8 mouse cellular contexts compared by ENCODE assay signal in the genomic region with DNA sequence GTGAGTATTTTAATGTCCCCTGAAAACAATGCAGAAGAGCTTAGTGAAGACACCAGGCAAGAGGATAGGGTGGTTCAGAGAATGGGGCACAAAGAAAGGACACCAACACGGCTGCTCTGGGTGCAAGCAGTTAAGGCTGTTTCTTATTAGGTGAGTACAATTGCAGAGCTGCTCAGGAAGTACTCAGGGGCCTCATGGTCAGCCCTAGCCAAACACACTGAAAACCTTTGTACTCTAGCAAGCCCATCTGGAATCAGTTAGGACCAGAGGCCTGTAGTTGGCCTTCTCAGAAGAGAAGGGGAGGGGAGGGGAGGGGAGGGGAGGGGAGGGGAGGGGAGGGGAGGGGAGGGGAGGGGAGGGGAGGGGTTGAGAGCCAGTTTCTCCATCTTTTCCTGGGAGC. TPM values are rescaled to one million over a fixed set of nuclear protein-coding genes. Genes with fewer than 3 reads are reported as not detected.
A peak's percentile ranks its signal among the peaks of the same experiment; 100 is the strongest.
DNase-seq lines count a peak whose midpoint lies in the region; ATAC-seq and TF ChIP-seq lines count a peak whose summit lies in the region.

No protein-coding gene starts in this region.

- peak; percentile 71; the same call in 1 of the 2 replicates for ATAC-seq in embryonic facial prominence, embryonic 12.5 days (ENCODE audit: insufficient number of reproducible peaks, insufficient read depth, low FRiP score, low TSS enrichment)
- no peak for ATAC-seq in hindbrain, embryonic 12.5 days (ENCODE audit: low FRiP score)
- ATAC-seq in midbrain, embryonic 15.5 days (replicated peaks) = no peak

- no peak overlapping the region for H3K9ac ChIP-seq in heart, adult 2 months (ENCODE audit: low read depth, low read length)
- no peak overlapping the region for H3K9ac ChIP-seq in embryonic facial prominence, embryonic 12.5 days
- no peak overlapping the region for H3K9ac ChIP-seq in hindbrain, embryonic 12.5 days
- H3K9ac ChIP-seq in midbrain, embryonic 15.5 days = no peak overlapping the region

- DNase-seq in heart, adult 2 months = no peak
- no peak for DNase-seq in heart, postnatal 36 days
- DNase-seq in spleen, postnatal 4 days (ENCODE audit: low spot score in 2 of 2) = no peak
- DNase-seq in adrenal gland, postnatal 4 days (ENCODE audit: low spot score in 2 of 2) = no peak
- DNase-seq in lung, adult 18-20 months = no peak

- TF ChIP-seq POLR2A in heart, adult 2 months (IDR thresholded peaks at IDR 0.05; ENCODE audit: insufficient read depth, low read depth, low read length) = no peak

- H3K27ac ChIP-seq in heart, adult 2 months = peak overlapping the region; percentile 63
- H3K27ac ChIP-seq in embryonic facial prominence, embryonic 12.5 days = peak overlapping the region; percentile 94
- peak overlapping the region; percentile 67 for H3K27ac ChIP-seq in hindbrain, embryonic 12.5 days
- H3K27ac ChIP-seq in midbrain, embryonic 15.5 days = peak overlapping the region; percentile 55

- no peaks in the 10 kb centered on the region for H3K27me3 ChIP-seq in heart, adult 2 months (ENCODE audit: control insufficient read depth, insufficient read depth, low read length)
- no peaks in the 10 kb centered on the region for H3K27me3 ChIP-seq in embryonic facial prominence, embryonic 12.5 days
- H3K27me3 ChIP-seq in hindbrain, embryonic 12.5 days = no peaks in the 10 kb centered on the region
- no peaks in the 10 kb centered on the region for H3K27me3 ChIP-seq in midbrain, embryonic 15.5 days (replicated peaks)

- peak overlapping the region; percentile 21; the same call in 1 of the 2 replicates for H3K4me2 ChIP-seq in embryonic facial prominence, embryonic 12.5 days (replicated peaks)
- H3K4me2 ChIP-seq in hindbrain, embryonic 12.5 days (replicated peaks) = no peak overlapping the region
- no peak overlapping the region for H3K4me2 ChIP-seq in midbrain, embryonic 15.5 days

- peaks cover 27% of the 10 kb centered on the region for H3K4me1 ChIP-seq in heart, adult 2 months (ENCODE audit: control insufficient read depth, insufficient read depth, low read length)
- peaks cover 85% of the 10 kb centered on the region for H3K4me1 ChIP-seq in embryonic facial prominence, embryonic 12.5 days
- H3K4me1 ChIP-seq in hindbrain, embryonic 12.5 days = peaks cover 32% of the 10 kb centered on the region
- peaks cover 15% of the 10 kb centered on the region for H3K4me1 ChIP-seq in midbrain, embryonic 15.5 days

- TF ChIP-seq CTCF in heart, adult 2 months (IDR thresholded peaks at IDR 0.05) = no peak

- H3K4me3 ChIP-seq in heart, adult 2 months = no peak overlapping the region
- H3K4me3 ChIP-seq in embryonic facial prominence, embryonic 12.5 days = no peak overlapping the region
- no peak overlapping the region for H3K4me3 ChIP-seq in hindbrain, embryonic 12.5 days
- no peak overlapping the region for H3K4me3 ChIP-seq in midbrain, embryonic 15.5 days

- H3K9me3 ChIP-seq in embryonic facial prominence, embryonic 12.5 days = no peaks in the 10 kb centered on the region
- H3K9me3 ChIP-seq in hindbrain, embryonic 12.5 days (replicated peaks) = no peaks in the 10 kb centered on the region
- H3K9me3 ChIP-seq in midbrain, embryonic 15.5 days = no peaks in the 10 kb centered on the region

- TF ChIP-seq EP300 in heart, adult 2 months (IDR thresholded peaks at IDR 0.05; ENCODE audit: insufficient read depth, low read depth, low read length) = no peak

- 33% methylated on average over 1 of the region's 1 CpGs for WGBS in heart, adult 2 months
- 9% methylated on average over 1 of the region's 1 CpGs for WGBS in embryonic facial prominence, embryonic 12.5 days
- 39% methylated on average over 1 of the region's 1 CpGs for WGBS in hindbrain, embryonic 12.5 days
- 23% methylated on average over 1 of the region's 1 CpGs for WGBS in midbrain, embryonic 15.5 days

- H3K79me2 ChIP-seq in heart, adult 2 months (replicated peaks; ENCODE audit: control insufficient read depth, insufficient read depth, low read length) = peaks cover 10% of the 10 kb centered on the region

- intact Hi-C loops in heart, adult 2 months (cut with DNase I) = no loop called here
- intact Hi-C loops in heart, postnatal 36 days (cut with DNase I) = loop anchor here (5.0 kb wide), 1 partner anchor 53 kb away; the partner anchor contains the start of gene Rbfox2

- peaks cover 20% of the 10 kb centered on the region for H3K36me3 ChIP-seq in heart, adult 2 months (ENCODE audit: control insufficient read depth, insufficient read depth, low read length)
- H3K36me3 ChIP-seq in embryonic facial prominence, embryonic 12.5 days = no peaks in the 10 kb centered on the region
- no peaks in the 10 kb centered on the region for H3K36me3 ChIP-seq in hindbrain, embryonic 12.5 days
- H3K36me3 ChIP-seq in midbrain, embryonic 15.5 days (replicated peaks) = no peaks in the 10 kb centered on the region

RNA-seq across cellular contexts. Expression of gene Rbfox2, which starts 52.2 kb away (rescaled TPM):
- 100 to 1,000 TPM; 106 to 110 TPM for total RNA-seq in heart, adult 2 months (2021)
- 86.0 and 145 TPM in 2 replicates for polyA plus RNA-seq in heart, adult 2 months (2012; rRNA removed)
- total RNA-seq in heart, postnatal 36 days (2021) = 100 to 1,000 TPM in 1 of 2 experiments, 10 to 100 TPM in 1; 91.7 to 107 TPM
- polyA plus RNA-seq in embryonic facial prominence, embryonic 12.5 days (2016; fragmentation: Nextera tagmentation; extraction: Ambion mirVana) = 96.4 and 96.9 TPM in 2 replicates
- polyA plus RNA-seq in hindbrain, embryonic 12.5 days (2016; fragmentation: Nextera tagmentation; extraction: Ambion mirVana) = 156 and 166 TPM in 2 replicates
- 181 and 185 TPM in 2 replicates for polyA plus RNA-seq in midbrain, embryonic 15.5 days (2015; fragmentation: Nextera tagmentation; extraction: Ambion mirVana)
- total RNA-seq in adrenal gland, postnatal 4 days (2021) = 100 to 1,000 TPM; 102 to 104 TPM
